Mouse (Mus musculus) liver, postnatal 0 days (tissue): ENCODE data around the gene Pdcd1lg2.

Experiments used
- CTCF ChIP-seq: sonication (generic); IDR thresholded peaks from 2 replicates; pipeline ENCODE4 v1.5.1; 2016; ENCODE audit warnings: antibody characterized with exemption, low read depth
- EP300 ChIP-seq: IDR thresholded peaks from 2 replicates; pipeline ENCODE4 v1.6.1; 2016; ENCODE audit warnings: antibody characterized with exemption, low read depth, mild to moderate bottlenecking

GRCm38 (mm10) chr19:29388818-29389217 is 21.9 kb upstream of the Pdcd1lg2 start:
- TF ChIP-seq CTCF (peak; percentile 27; the same call in 1 of the 2 replicates), EP300 (no peak)
